Mouse (Mus musculus) erythroblast, embryonic 14.5 days (primary cell): Measurements from ENCODE around the gene Hnrnpul2. TPM values are rescaled to one million over a fixed set of nuclear protein-coding genes. Genes with fewer than 3 reads are reported as not detected.
"Not testable (repeated sequence)": the region's sequence is repeated elsewhere in the genome, so short reads cannot be mapped to it uniquely, and the experiment has no call there.

Experiments
- H3K27me3 ChIP-seq: 2 replicates; pipeline ENCODE4 v1.6.1; 2012; ENCODE audit warnings: inconsistent platforms; ENCODE audit not compliant: control insufficient read depth
- H3K36me3 ChIP-seq: 2 replicates; pipeline ENCODE4 v1.6.1; 2012; ENCODE audit warnings: mild to moderate bottlenecking, inconsistent platforms; ENCODE audit not compliant: control insufficient read depth
- H3K4me1 ChIP-seq: 2 replicates; pipeline ENCODE4 v1.6.1; 2012; ENCODE audit warnings: inconsistent platforms; ENCODE audit not compliant: control insufficient read depth
- H3K4me3 ChIP-seq: replicated peaks from 2 replicates; pipeline ENCODE3; 2012; ENCODE audit warnings: moderate library complexity, mild to moderate bottlenecking, inconsistent platforms
- H3K9me3 ChIP-seq: 2 replicates; pipeline ENCODE4 v1.6.1; 2012; ENCODE audit warnings: low read length, inconsistent platforms, mixed read lengths; ENCODE audit not compliant: control insufficient read depth
- GATA1 ChIP-seq: IDR thresholded peaks from 2 replicates; pipeline ENCODE4 v1.6.1; 2012; ENCODE audit warnings: low read length, inconsistent platforms, mixed read lengths
- TAL1 ChIP-seq: IDR thresholded peaks from 3 replicates; pipeline ENCODE4 v1.6.1; 2012; ENCODE audit warnings: low read length, inconsistent platforms, mixed read lengths
- polyA plus RNA-seq: library from polyadenylated mRNA; stranded (reverse); fragments of >175 nt; gene quantifications from 2 replicates; pipeline ENCODE4 v1.2.3, GENCODE M21; 2012

Hnrnpul2 gene
- polyA plus RNA-seq, 1 experiment, result 10.2 TPM

- Histone ChIP-seq H3K27me3 (no peaks in the 10 kb centered on the region), H3K4me3 (no peak overlapping the region), H3K9me3 (no peaks in the 10 kb centered on the region), H3K36me3 (peaks cover 100% of the 10 kb centered on the region), H3K4me1 (peaks cover 10% of the 10 kb centered on the region)
- TF ChIP-seq TAL1 (no peak), GATA1 (no peak)
Observed at GRCm38 (mm10) chr19:8831262-8831661, 11.5 kb downstream of the Hnrnpul2 start.

GRCm38 (mm10) chr19:8832971-8833370, 13.2 kb downstream of the Hnrnpul2 start:
- Histone ChIP-seq H3K27me3 (no peaks in the 10 kb centered on the region), H3K36me3 (peaks cover 85% of the 10 kb centered on the region), H3K4me3 (no peak overlapping the region), H3K9me3 (no peaks in the 10 kb centered on the region), H3K4me1 (peaks cover 21% of the 10 kb centered on the region)
- TF ChIP-seq TAL1 (no peak), GATA1 (no peak)

- peaks cover 55% of the 10 kb centered on the region for H3K36me3 ChIP-seq
Observed at GRCm38 (mm10) chr19:8836327-8836726, 16.5 kb downstream of the Hnrnpul2 start.

GRCm38 (mm10) chr19:8837251-8837791, 17.5 kb downstream of the Hnrnpul2 start, which contains the start of gene Bscl2:
Gene Bscl2, plus strand, starts transcription at chr19:8837467.
- TF ChIP-seq TAL1, result no peak
- TF ChIP-seq GATA1, result no peak
- H3K4me3 ChIP-seq, result peak within 1 kb of the TSS; percentile 86
- H3K9me3 ChIP-seq, result no peaks in the 10 kb centered on the region
- H3K36me3 ChIP-seq, result peaks cover 52% of the 10 kb centered on the region
- no peaks in the 10 kb centered on the region for H3K27me3 ChIP-seq
- peaks cover 52% of the 10 kb centered on the region for H3K4me1 ChIP-seq

More at GRCm38 (mm10) chr19:8836327-8836726, 16.5 kb downstream of the Hnrnpul2 start:
- H3K4me3 ChIP-seq, H3K27me3 ChIP-seq, H3K9me3 ChIP-seq: not testable (repeated sequence)
- peaks cover 51% of the 10 kb centered on the region for H3K4me1 ChIP-seq

- no peaks in the 10 kb centered on the region for H3K9me3 ChIP-seq
- H3K36me3 ChIP-seq, result peaks cover 50% of the 10 kb centered on the region
- no peaks in the 10 kb centered on the region for H3K27me3 ChIP-seq
- peak overlapping the region; percentile 86 for H3K4me3 ChIP-seq
- peaks cover 51% of the 10 kb centered on the region for H3K4me1 ChIP-seq
- TF ChIP-seq TAL1, result no peak
- TF ChIP-seq GATA1, result no peak
Observed at GRCm38 (mm10) chr19:8838041-8838730, 18.4 kb downstream of the Hnrnpul2 start.

GRCm38 (mm10) chr19:8839103-8839907, 19.5 kb downstream of the Hnrnpul2 start, which contains the start of gene Gng3:
Gene Gng3, minus strand, starts transcription at chr19:8839194.
- H3K9me3 ChIP-seq, result no peaks in the 10 kb centered on the region
- H3K4me1 ChIP-seq, result peaks cover 51% of the 10 kb centered on the region
- no peaks in the 10 kb centered on the region for H3K27me3 ChIP-seq
- no peak for TF ChIP-seq TAL1
- peaks cover 44% of the 10 kb centered on the region for H3K36me3 ChIP-seq
- peak within 1 kb of the TSS; percentile 86 for H3K4me3 ChIP-seq

GRCm38 (mm10) chr19:8839908-8840791, 20.3 kb downstream of the Hnrnpul2 start:
- Histone ChIP-seq H3K4me1 (peaks cover 51% of the 10 kb centered on the region), H3K9me3 (no peaks in the 10 kb centered on the region), H3K36me3 (peaks cover 39% of the 10 kb centered on the region), H3K4me3 (peak overlapping the region; percentile 71), H3K27me3 (no peaks in the 10 kb centered on the region)
- TF ChIP-seq TAL1, result no peak
- TF ChIP-seq GATA1, result no peak

- Histone ChIP-seq H3K36me3 (peaks cover 39% of the 10 kb centered on the region), H3K4me1 (peaks cover 49% of the 10 kb centered on the region), H3K9me3 (no peaks in the 10 kb centered on the region), H3K27me3 (no peaks in the 10 kb centered on the region), H3K4me3 (peak overlapping the region; percentile 71)
- TF ChIP-seq GATA1, result no peak
- no peak for TF ChIP-seq TAL1
Observed at GRCm38 (mm10) chr19:8841012-8841411, 21.2 kb downstream of the Hnrnpul2 start.

- no peak overlapping the region for H3K4me3 ChIP-seq
- H3K36me3 ChIP-seq, result peaks cover 55% of the 10 kb centered on the region
- H3K27me3 ChIP-seq, result no peaks in the 10 kb centered on the region
- H3K9me3 ChIP-seq, result no peaks in the 10 kb centered on the region
- H3K4me1 ChIP-seq, result peaks cover 35% of the 10 kb centered on the region
- no peak for TF ChIP-seq GATA1
- TF ChIP-seq TAL1, result no peak
Observed at GRCm38 (mm10) chr19:8842961-8843360, 23.2 kb downstream of the Hnrnpul2 start.
